Mouse (Mus musculus) brain, embryonic 14.5 days (tissue): ENCODE measurements around the gene Lap3.

Experiments used
- CTCF ChIP-seq: fragments of 200-500 bp; IDR thresholded peaks from 2 replicates; pipeline ENCODE4 v1.5.1; 2012; ENCODE audit warnings: inconsistent platforms, mild to moderate bottlenecking, moderate library complexity, borderline replicate concordance; ENCODE audit not compliant: insufficient read depth, insufficient read length; ENCODE audit errors: extremely low read depth
- POLR2A ChIP-seq: fragments of 200-500 bp; IDR thresholded peaks from 2 replicates; pipeline ENCODE4 v1.6.1; 2012; ENCODE audit warnings: mild to moderate bottlenecking, inconsistent platforms, borderline replicate concordance; ENCODE audit not compliant: poor library complexity, insufficient read depth, insufficient read length, severe bottlenecking; ENCODE audit errors: extremely low read depth

GRCm38 (mm10) chr5:45519960-45520808 lies 27.0 kb downstream of the Lap3 start, which contains the start of gene Med28:
- TF ChIP-seq POLR2A (peak; percentile 84), CTCF (no peak)
